Mouse (Mus musculus) gastrocnemius, adult 2 months (tissue): ENCODE data around the gene Tinag. TPM values are rescaled to one million over a fixed set of nuclear protein-coding genes. Genes with fewer than 3 reads are reported as not detected.
A peak's percentile ranks its signal among the peaks of the same experiment; 100 is the strongest.

Experiments used
- DNase-seq: peaks from one replicate; pipeline ENCODE4 v3.0.0; 2022
- H3K27ac ChIP-seq: fragments of 200-600 bp; 2 replicates; pipeline ENCODE4 v1.8.1; 2022; ENCODE audit warnings: mild to moderate bottlenecking
- H3K4me3 ChIP-seq: fragments of 200-600 bp; 2 replicates; pipeline ENCODE4 v1.8.1; 2022; ENCODE audit warnings: mild to moderate bottlenecking, moderate library complexity
- CTCF ChIP-seq: fragments of 200-600 bp; IDR thresholded peaks from 2 replicates; pipeline ENCODE4 v1.8.1; 2022; ENCODE audit warnings: antibody characterized with exemption, mild to moderate bottlenecking, moderate library complexity
- intact Hi-C: fragments of 180-260 bp; cut with DNase I; formaldehyde crosslinking; loops from one replicate; pipeline ENCODE4 v1.15.1; 2025
- total RNA-seq, 2 experiments: library from RNA; stranded (reverse); gene quantifications; 2 replicates each; pipeline ENCODE4 v1.2.3; 2021

Tinag gene
- total RNA-seq, 2 experiments from 2014 or later = not detected

GRCm38 (mm10) chr9:76989946-76990345 is 55.6 kb downstream of the Tinag start:
- peak; percentile 13 for DNase-seq
- H3K4me3 ChIP-seq = no peak overlapping the region
- intact Hi-C loops = loop anchor here (2.0 kb wide), 1 partner anchor 391 kb away; no protein-coding TSS in a partner anchor
- H3K27ac ChIP-seq = no peak overlapping the region
- peak; percentile 75 for TF ChIP-seq CTCF

- no peak for DNase-seq
- intact Hi-C loops = no loop called here
- Histone ChIP-seq H3K4me3 (no peak overlapping the region), H3K27ac (no peak overlapping the region)
- TF ChIP-seq CTCF = no peak
Measured at GRCm38 (mm10) chr9:76934813-76935212, 110.8 kb downstream of the Tinag start.

- DNase-seq = no peak
- no peak for TF ChIP-seq CTCF
Measured at GRCm38 (mm10) chr9:76915093-76915661, 130.4 kb downstream of the Tinag start.

More at GRCm38 (mm10) chr9:76915093-76915661, 130.4 kb downstream of the Tinag start:
- Histone ChIP-seq H3K4me3 (no peak overlapping the region), H3K27ac (no peak overlapping the region)
- intact Hi-C loops = no loop called here
